Mouse (Mus musculus) hindbrain, embryonic 16.5 days (tissue): ENCODE results near the gene Rffl. TPM values are rescaled to one million over a fixed set of nuclear protein-coding genes. Genes with fewer than 3 reads are reported as not detected.
"Not testable (repeated sequence)": the region's sequence is repeated elsewhere in the genome, so short reads cannot be mapped to it uniquely, and the experiment has no call there.

Source experiments
- ATAC-seq: fragments of 200-750 bp; cut with Nextera tagmentation; 2 replicates; pipeline ENCODE4 v1.8.0; 2017; ENCODE audit warnings: moderate TSS enrichment, moderate library complexity
- H3K27ac ChIP-seq: fragments of 300-500 bp; sonication (generic); 2 replicates; pipeline ENCODE4 v1.5.1; 2014; ENCODE audit warnings: low read depth, mild to moderate bottlenecking, control low read depth, low read length, moderate library complexity
- H3K27me3 ChIP-seq: fragments of 300-500 bp; sonication (generic); replicated peaks from 2 replicates; pipeline ENCODE4 v1.6.1; 2014; ENCODE audit warnings: low read length; ENCODE audit not compliant: control insufficient read depth, insufficient read depth
- H3K36me3 ChIP-seq: fragments of 300-500 bp; sonication (generic); 2 replicates; pipeline ENCODE4 v1.6.1; 2014; ENCODE audit warnings: mild to moderate bottlenecking, low read length, moderate library complexity, mixed read lengths; ENCODE audit not compliant: control insufficient read depth, insufficient read depth
- H3K4me1 ChIP-seq: fragments of 300-500 bp; sonication (generic); 2 replicates; pipeline ENCODE4 v1.6.1; 2014; ENCODE audit warnings: low read depth, low read length; ENCODE audit not compliant: control insufficient read depth, insufficient read depth
- H3K4me2 ChIP-seq: fragments of 300-500 bp; sonication (generic); 2 replicates; pipeline ENCODE4 v1.6.1; 2014; ENCODE audit warnings: mild to moderate bottlenecking, low read length, control low read depth, moderate library complexity
- H3K4me3 ChIP-seq: fragments of 300-500 bp; sonication (generic); 2 replicates; pipeline ENCODE4 v1.5.1; 2014; ENCODE audit warnings: mild to moderate bottlenecking, low read length, control low read depth, moderate library complexity
- H3K9ac ChIP-seq: fragments of 300-500 bp; sonication (generic); 2 replicates; pipeline ENCODE4 v1.6.1; 2014; ENCODE audit warnings: low read depth, mild to moderate bottlenecking, control low read depth, low read length, moderate library complexity
- H3K9me3 ChIP-seq: fragments of 300-500 bp; sonication (generic); 2 replicates; pipeline ENCODE4 v1.6.1; 2014; ENCODE audit warnings: mild to moderate bottlenecking, low read length, moderate library complexity; ENCODE audit not compliant: control insufficient read depth
- WGBS: fragments of 180-500 bp; shearing (Covaris S2); extraction: QIAGEN DNeasy Blood & Tissue Kit; methylation state at CpG from one replicate; pipeline ENCODE4 v1.1.7; 2014; 5-methylcytosine and 5-hydroxymethylcytosine counted together
- polyA plus RNA-seq: library from polyadenylated mRNA; unstranded; fragments of >200 nt; fragmentation: Nextera tagmentation; extraction: Ambion mirVana; gene quantifications from 2 replicates; pipeline ENCODE4 v1.2.1, GENCODE M21; 2015

Gene Rffl
- polyA plus RNA-seq, 1 experiment from 2014 or later = 3.9 TPM

GRCm38 (mm10) chr11:82844771-82845414 is 26.1 kb downstream of the Rffl start:
- Histone ChIP-seq H3K9ac (no peak overlapping the region; the same call in 1 of the 2 replicates), H3K4me1 (peaks cover 13% of the 10 kb centered on the region), H3K36me3 (no peaks in the 10 kb centered on the region), H3K9me3 (no peaks in the 10 kb centered on the region), H3K27ac (no peak overlapping the region), H3K4me2 (no peak overlapping the region; the same call in 1 of the 2 replicates), H3K4me3 (no peak overlapping the region), H3K27me3 (no peaks in the 10 kb centered on the region)
- no peak for ATAC-seq
- 76% methylated on average over 11 of the region's 11 CpGs for WGBS

DNA sequence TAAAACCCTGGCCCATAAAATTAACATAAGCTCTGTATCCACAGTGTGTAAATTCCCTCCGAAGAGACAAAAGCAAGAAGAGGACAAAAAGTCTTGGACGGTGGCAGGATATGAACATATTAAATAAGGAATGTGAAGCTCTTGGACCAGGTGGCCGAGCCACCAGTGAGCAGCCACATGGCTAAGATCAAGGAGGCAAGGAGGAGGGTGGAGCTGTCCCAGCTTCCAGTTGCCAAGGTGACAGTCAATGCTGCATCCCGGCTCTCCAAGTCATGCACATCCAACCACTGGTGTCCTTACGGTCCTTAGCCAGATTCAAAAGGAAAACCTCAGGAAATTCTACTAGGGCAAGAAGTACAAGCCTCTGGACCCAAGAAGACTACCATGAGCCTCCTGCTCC is 32.5 kb downstream of the Rffl start:
- H3K9me3 ChIP-seq = no peaks in the 10 kb centered on the region
- no peak overlapping the region for H3K27ac ChIP-seq
- no peak for ATAC-seq
- H3K36me3 ChIP-seq = no peaks in the 10 kb centered on the region
- no peak overlapping the region for H3K4me3 ChIP-seq
- WGBS = 34% methylated on average over 5 of the region's 5 CpGs
- H3K4me1 ChIP-seq = peaks cover 10% of the 10 kb centered on the region
- no peak overlapping the region for H3K4me2 ChIP-seq
- no peaks in the 10 kb centered on the region for H3K27me3 ChIP-seq
- no peak overlapping the region for H3K9ac ChIP-seq

- H3K27ac ChIP-seq = no peak overlapping the region
- 14% methylated on average over 7 of the region's 7 CpGs for WGBS
- H3K27me3 ChIP-seq = no peaks in the 10 kb centered on the region
- H3K4me3 ChIP-seq = no peak overlapping the region
- H3K4me2 ChIP-seq = no peak overlapping the region
- no peak overlapping the region for H3K9ac ChIP-seq
- peaks cover 10% of the 10 kb centered on the region for H3K4me1 ChIP-seq
- no peak for ATAC-seq
- H3K36me3 ChIP-seq = no peaks in the 10 kb centered on the region
- no peaks in the 10 kb centered on the region for H3K9me3 ChIP-seq
Observed at GRCm38 (mm10) chr11:82837848-82838247, 33.2 kb downstream of the Rffl start.

GRCm38 (mm10) chr11:82837192-82837591 is 33.8 kb downstream of the Rffl start:
- Histone ChIP-seq H3K9ac (no peak overlapping the region), H3K36me3 (no peaks in the 10 kb centered on the region), H3K4me3 (no peak overlapping the region), H3K27me3 (no peaks in the 10 kb centered on the region), H3K4me2 (no peak overlapping the region), H3K4me1 (peaks cover 10% of the 10 kb centered on the region), H3K27ac (no peak overlapping the region), H3K9me3 (no peaks in the 10 kb centered on the region)
- WGBS = 45% methylated on average over 7 of the region's 7 CpGs
- ATAC-seq = no peak

GRCm38 (mm10) chr11:82835616-82836432 is 35.2 kb downstream of the Rffl start:
- WGBS = 72% methylated on average over 11 of the region's 11 CpGs
- Histone ChIP-seq H3K4me3 (no peak overlapping the region), H3K36me3 (no peaks in the 10 kb centered on the region), H3K27me3 (no peaks in the 10 kb centered on the region), H3K9me3 (no peaks in the 10 kb centered on the region), H3K9ac (no peak overlapping the region), H3K27ac (no peak overlapping the region), H3K4me1 (peaks cover 21% of the 10 kb centered on the region), H3K4me2 (no peak overlapping the region)
- no peak for ATAC-seq

DNA sequence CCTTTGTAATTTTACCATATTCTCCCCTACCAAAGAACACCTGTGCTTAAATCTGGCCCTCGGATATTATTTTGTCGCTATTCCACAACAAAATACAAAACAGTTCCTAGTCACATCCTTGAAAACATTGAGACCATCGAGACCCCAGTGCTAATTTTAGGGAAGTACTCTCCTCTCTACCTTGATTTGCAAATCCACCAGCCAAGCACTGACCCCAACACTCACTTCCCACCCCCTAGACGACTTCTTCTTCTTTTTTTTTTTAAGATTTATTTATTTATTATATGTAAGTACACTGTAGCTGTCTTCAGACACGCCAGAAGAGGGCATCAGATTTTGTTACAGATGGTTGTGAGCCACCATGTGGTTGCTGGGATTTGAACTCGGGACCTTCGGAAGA is 36.7 kb downstream of the Rffl start:
- ATAC-seq = not testable (repeated sequence)

GRCm38 (mm10) chr11:82833929-82834328 is 37.1 kb downstream of the Rffl start:
- H3K4me3 ChIP-seq = no peak overlapping the region
- 84% methylated on average over 8 of the region's 8 CpGs for WGBS
- H3K36me3 ChIP-seq = no peaks in the 10 kb centered on the region
- H3K9me3 ChIP-seq = no peaks in the 10 kb centered on the region
- no peaks in the 10 kb centered on the region for H3K27me3 ChIP-seq
- no peak overlapping the region for H3K4me2 ChIP-seq
- peaks cover 21% of the 10 kb centered on the region for H3K4me1 ChIP-seq
- H3K27ac ChIP-seq = no peak overlapping the region
- ATAC-seq = no peak
- H3K9ac ChIP-seq = no peak overlapping the region

More for the DNA sequence above, 36.7 kb downstream of the Rffl start:
- not testable (repeated sequence) for H3K9ac ChIP-seq, H3K36me3 ChIP-seq, H3K27ac ChIP-seq, H3K4me2 ChIP-seq, H3K27me3 ChIP-seq, H3K9me3 ChIP-seq, H3K4me3 ChIP-seq
- 84% methylated on average over 7 of the region's 7 CpGs for WGBS
- peaks cover 21% of the 10 kb centered on the region for H3K4me1 ChIP-seq

DNA sequence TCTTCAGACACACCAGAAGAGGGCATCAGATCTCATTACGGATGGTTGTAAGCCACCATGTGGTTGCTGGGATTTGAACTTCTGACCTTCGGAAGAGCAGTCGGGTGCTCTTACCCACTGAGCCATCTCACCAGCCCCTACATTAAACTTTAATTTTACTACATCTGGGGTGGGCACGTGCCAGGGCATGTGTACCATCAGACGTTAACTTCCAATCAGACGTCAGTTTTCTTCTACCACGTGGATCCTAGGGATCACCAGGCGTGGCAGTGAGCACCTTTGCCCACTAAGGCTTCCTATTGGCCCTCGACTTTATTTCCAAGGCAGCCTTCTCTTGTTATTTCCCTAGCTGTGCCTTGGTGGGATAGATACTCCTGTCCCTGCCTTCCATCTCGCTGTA is 38.6 kb downstream of the Rffl start:
- H3K36me3 ChIP-seq, H3K9me3 ChIP-seq, H3K4me3 ChIP-seq, H3K9ac ChIP-seq, H3K4me2 ChIP-seq, H3K27ac ChIP-seq, H3K27me3 ChIP-seq, ATAC-seq: not testable (repeated sequence)
- peaks cover 12% of the 10 kb centered on the region for H3K4me1 ChIP-seq
- WGBS = 79% methylated on average over 9 of the region's 10 CpGs
